Mouse (Mus musculus) thymus, adult 2 months (tissue): ENCODE measurements around the gene Smc1b. TPM values are rescaled to one million over a fixed set of nuclear protein-coding genes. Genes with fewer than 3 reads are reported as not detected.

Source experiments
- DNase-seq: peaks from one replicate; pipeline ENCODE4 v3.0.0; 2021
- H3K27ac ChIP-seq: fragments of 200-500 bp; 2 replicates; pipeline ENCODE4 v1.5.1; 2012; ENCODE audit warnings: low read length, control low read depth; ENCODE audit not compliant: control insufficient read depth, insufficient read depth
- H3K27me3 ChIP-seq: fragments of 200-500 bp; 2 replicates; pipeline ENCODE4 v1.6.1; 2012; ENCODE audit warnings: mild to moderate bottlenecking, low read length, moderate library complexity, mixed read lengths; ENCODE audit not compliant: control insufficient read depth, insufficient read depth
- H3K36me3 ChIP-seq: fragments of 200-500 bp; 2 replicates; pipeline ENCODE4 v1.6.1; 2012; ENCODE audit warnings: mild to moderate bottlenecking, low read length, moderate library complexity; ENCODE audit not compliant: control insufficient read depth, insufficient read depth
- H3K4me1 ChIP-seq: fragments of 200-500 bp; replicated peaks from 2 replicates; pipeline ENCODE4 v1.6.1; 2012; ENCODE audit warnings: low read length; ENCODE audit not compliant: control insufficient read depth, insufficient read depth
- H3K4me3 ChIP-seq: fragments of 200-500 bp; 2 replicates; pipeline ENCODE4 v1.5.1; 2012; ENCODE audit warnings: mild to moderate bottlenecking, low read length, control low read depth, moderate library complexity; ENCODE audit not compliant: control insufficient read depth, insufficient read depth
- CTCF ChIP-seq: fragments of 200-500 bp; IDR thresholded peaks from 2 replicates; pipeline ENCODE4 v1.5.1; 2012; ENCODE audit warnings: mild to moderate bottlenecking, control low read depth, low read length, moderate library complexity, borderline replicate concordance; ENCODE audit not compliant: control insufficient read depth, poor library complexity, insufficient read depth; ENCODE audit errors: extremely low read depth
- POLR2A ChIP-seq: fragments of 200-500 bp; IDR thresholded peaks from 2 replicates; pipeline ENCODE4 v1.6.1; 2012; ENCODE audit warnings: mild to moderate bottlenecking, low read length, control low read depth, moderate library complexity; ENCODE audit not compliant: control insufficient read depth, poor library complexity, insufficient read depth; ENCODE audit errors: extremely low read depth
- WGBS: fragments of 180-500 bp; shearing (Covaris S2); methylation state at CpG from one replicate; pipeline ENCODE4 v1.1.7; 2018; 5-methylcytosine and 5-hydroxymethylcytosine counted together
- polyA plus RNA-seq: library from polyadenylated mRNA; depleted of rRNA; stranded (reverse); fragments of >200 nt; gene quantifications from 2 replicates; pipeline ENCODE4 v1.2.3, GENCODE M21; 2012

Gene Smc1b
- polyA plus RNA-seq, 1 experiment = 0.24 TPM

GRCm38 (mm10) chr15:85173425-85173824, 41.7 kb upstream of the Smc1b start:
- H3K36me3 ChIP-seq = no peaks in the 10 kb centered on the region
- H3K4me3 ChIP-seq = no peak overlapping the region
- H3K4me1 ChIP-seq = no peaks in the 10 kb centered on the region
- H3K27me3 ChIP-seq = no peaks in the 10 kb centered on the region
- TF ChIP-seq CTCF = no peak
- no peak for TF ChIP-seq POLR2A
- no peak for DNase-seq
- WGBS = 91% methylated on average over 8 of the region's 8 CpGs
- no peak overlapping the region for H3K27ac ChIP-seq

- no peak for DNase-seq
- H3K4me1 ChIP-seq = no peaks in the 10 kb centered on the region
- H3K27me3 ChIP-seq = no peaks in the 10 kb centered on the region
- H3K4me3 ChIP-seq = no peak overlapping the region
- no peaks in the 10 kb centered on the region for H3K36me3 ChIP-seq
- H3K27ac ChIP-seq = no peak overlapping the region
- 90% methylated on average over 2 of the region's 2 CpGs for WGBS
- TF ChIP-seq POLR2A (no peak), CTCF (no peak)
These were observed 40.3 kb upstream of the Smc1b start for GRCm38 (mm10) chr15:85172054-85172453.

DNA sequence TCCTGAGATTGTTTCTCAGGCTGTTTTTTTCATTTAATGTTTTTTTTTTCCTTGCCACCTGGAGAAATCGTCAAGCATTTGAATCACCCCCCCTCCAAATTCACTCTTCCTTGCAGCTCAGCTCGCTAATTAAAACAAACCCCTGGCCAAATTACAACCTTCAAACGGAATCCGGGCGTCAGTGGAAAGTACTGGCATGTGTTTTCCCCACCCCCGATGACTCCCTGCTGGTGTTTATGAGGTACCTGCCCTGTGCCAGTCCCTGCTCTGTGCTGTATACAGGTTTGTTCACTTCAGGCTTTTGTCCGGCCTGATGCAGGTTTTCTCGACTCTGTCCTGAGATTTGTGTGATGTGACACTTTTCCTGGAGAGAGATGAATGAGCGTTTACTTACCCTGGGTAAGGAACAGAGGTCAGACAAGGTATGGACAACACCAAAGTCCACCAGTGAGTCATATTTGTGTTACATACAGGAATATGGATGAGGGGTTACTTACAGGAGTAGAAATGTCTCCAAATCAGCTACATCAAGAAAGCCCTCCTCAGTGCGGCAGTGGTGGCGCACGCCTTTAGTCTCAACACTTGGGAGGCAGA, 35.4 kb upstream of the Smc1b start:
- Histone ChIP-seq H3K36me3 (no peaks in the 10 kb centered on the region), H3K4me1 (no peaks in the 10 kb centered on the region), H3K4me3 (no peak overlapping the region), H3K27ac (no peak overlapping the region), H3K27me3 (no peaks in the 10 kb centered on the region)
- 86% methylated on average over 12 of the region's 12 CpGs for WGBS
- no peak for DNase-seq
- TF ChIP-seq CTCF (no peak), POLR2A (no peak)

DNA sequence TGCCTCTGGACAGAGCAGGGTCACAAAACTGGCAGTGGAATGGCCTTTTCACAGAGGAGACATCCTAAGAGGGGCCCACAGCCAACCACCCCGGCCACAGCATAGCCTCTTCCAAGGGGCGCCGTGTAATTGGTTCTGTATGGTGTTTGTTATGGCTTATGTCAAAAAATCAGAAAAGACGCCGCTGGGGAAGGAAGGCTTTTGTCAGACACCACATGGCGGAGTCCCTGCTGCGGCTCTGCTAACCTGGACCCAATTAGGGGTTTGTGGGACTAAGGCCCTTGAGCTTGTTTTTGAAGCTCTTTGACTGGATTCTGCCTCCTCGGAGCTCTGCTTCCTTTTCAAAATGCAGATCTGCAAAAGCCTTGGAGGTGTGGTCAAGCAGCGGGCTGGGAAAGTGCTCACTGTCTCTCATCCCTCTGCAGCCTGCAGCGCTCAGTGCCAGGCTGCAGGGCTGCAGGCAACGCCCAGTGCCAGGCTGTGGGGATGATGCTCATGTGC, 34.7 kb upstream of the Smc1b start:
- 40% methylated on average over 11 of the region's 11 CpGs for WGBS
- TF ChIP-seq POLR2A = no peak
- TF ChIP-seq CTCF = no peak
- DNase-seq = no peak
- H3K36me3 ChIP-seq = no peaks in the 10 kb centered on the region
- no peaks in the 10 kb centered on the region for H3K27me3 ChIP-seq
- no peak overlapping the region for H3K4me3 ChIP-seq
- no peak overlapping the region for H3K27ac ChIP-seq
- H3K4me1 ChIP-seq = no peaks in the 10 kb centered on the region

- DNase-seq = no peak
- TF ChIP-seq CTCF (no peak), POLR2A (no peak)
- H3K36me3 ChIP-seq = no peaks in the 10 kb centered on the region
- H3K4me1 ChIP-seq = no peaks in the 10 kb centered on the region
- H3K27me3 ChIP-seq = no peaks in the 10 kb centered on the region
- H3K27ac ChIP-seq = no peak overlapping the region
- WGBS = 65% methylated on average over 21 of the region's 21 CpGs
- no peak overlapping the region for H3K4me3 ChIP-seq
These were observed 31.2 kb upstream of the Smc1b start for GRCm38 (mm10) chr15:85162693-85163663.

DNA sequence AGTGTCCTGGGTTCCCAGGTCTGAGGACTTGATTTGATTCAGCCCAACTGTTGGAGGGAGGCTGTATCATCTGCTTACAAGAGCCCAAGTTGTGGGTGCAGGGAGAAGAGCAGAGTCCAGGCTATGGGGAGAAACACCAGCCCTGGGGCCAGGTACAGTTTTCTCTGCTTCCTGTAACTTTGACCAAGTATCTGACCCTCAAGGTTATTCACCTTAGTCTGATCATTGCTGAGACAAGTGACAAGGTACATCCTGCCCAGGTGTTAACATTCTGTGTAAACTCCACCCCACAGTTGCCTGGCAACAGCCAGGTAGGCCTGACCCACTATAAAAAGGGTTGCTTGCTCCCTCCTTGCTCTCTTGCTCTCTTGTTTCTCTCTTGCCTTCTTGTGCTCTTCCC, 29.7 kb upstream of the Smc1b start:
- Histone ChIP-seq H3K4me3 (no peak overlapping the region), H3K27me3 (no peaks in the 10 kb centered on the region), H3K36me3 (no peaks in the 10 kb centered on the region), H3K4me1 (no peaks in the 10 kb centered on the region), H3K27ac (no peak overlapping the region)
- no peak for DNase-seq
- TF ChIP-seq POLR2A = no peak
- no peak for TF ChIP-seq CTCF

GRCm38 (mm10) chr15:85156198-85156597, 24.4 kb upstream of the Smc1b start:
- 79% methylated on average over 4 of the region's 4 CpGs for WGBS
- Histone ChIP-seq H3K27ac (no peak overlapping the region), H3K4me1 (no peaks in the 10 kb centered on the region), H3K27me3 (no peaks in the 10 kb centered on the region), H3K4me3 (no peak overlapping the region), H3K36me3 (no peaks in the 10 kb centered on the region)
- no peak for DNase-seq
- TF ChIP-seq POLR2A (no peak), CTCF (no peak)
